Mouse (Mus musculus) gastrocnemius, postnatal 25 days (tissue): ENCODE results near the gene Wiz. TPM values are rescaled to one million over a fixed set of nuclear protein-coding genes. Genes with fewer than 3 reads are reported as not detected.
A peak's percentile ranks its signal among the peaks of the same experiment; 100 is the strongest.

Experiments used
- DNase-seq: peaks from one replicate; pipeline ENCODE4 v3.0.0; 2022
- total RNA-seq, 2 experiments: library from RNA; stranded (reverse); gene quantifications; 1 replicate in 1 of 2; 2 replicates in 1 of 2; pipeline ENCODE4 v1.2.3; 2021

Gene Wiz
- total RNA-seq, 2 experiments from 2014 or later: 10.9 TPM

DNA sequence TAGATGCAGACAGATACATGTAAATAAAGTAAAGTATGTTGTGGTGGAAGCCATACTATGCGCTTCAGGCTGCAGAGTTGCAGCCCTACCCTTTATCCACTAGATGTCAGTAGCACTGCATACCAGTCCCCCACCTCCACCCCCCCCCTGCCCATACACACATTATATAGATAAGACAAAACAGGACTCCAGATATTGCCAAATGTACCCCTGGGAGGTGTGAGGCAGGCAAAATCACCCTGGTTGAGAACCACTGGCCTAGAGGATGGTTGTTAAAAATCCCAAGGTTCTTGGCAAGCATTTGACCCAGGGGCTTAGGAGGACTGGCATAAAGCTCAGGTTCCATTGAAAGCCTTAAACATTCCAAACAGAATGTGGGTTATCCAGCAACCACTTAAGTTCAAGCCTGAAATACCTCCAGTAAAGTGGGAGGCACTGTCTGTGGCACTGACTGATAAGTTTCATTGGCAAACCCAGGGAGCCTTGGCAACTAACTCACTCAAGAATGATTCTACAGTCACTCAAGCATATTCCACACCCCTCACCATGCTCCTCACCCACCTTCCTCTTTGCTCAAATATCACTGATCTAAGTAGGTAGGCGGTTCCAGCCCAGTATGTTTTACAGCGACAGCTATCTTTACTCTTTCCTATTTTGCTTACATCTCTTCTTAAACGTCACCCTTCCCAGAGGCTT lies 40.1 kb downstream of the Wiz start:
- no peak for DNase-seq

GRCm38 (mm10) chr17:32348406-32348805 lies 40.8 kb downstream of the Wiz start:
- DNase-seq: no peak

DNA sequence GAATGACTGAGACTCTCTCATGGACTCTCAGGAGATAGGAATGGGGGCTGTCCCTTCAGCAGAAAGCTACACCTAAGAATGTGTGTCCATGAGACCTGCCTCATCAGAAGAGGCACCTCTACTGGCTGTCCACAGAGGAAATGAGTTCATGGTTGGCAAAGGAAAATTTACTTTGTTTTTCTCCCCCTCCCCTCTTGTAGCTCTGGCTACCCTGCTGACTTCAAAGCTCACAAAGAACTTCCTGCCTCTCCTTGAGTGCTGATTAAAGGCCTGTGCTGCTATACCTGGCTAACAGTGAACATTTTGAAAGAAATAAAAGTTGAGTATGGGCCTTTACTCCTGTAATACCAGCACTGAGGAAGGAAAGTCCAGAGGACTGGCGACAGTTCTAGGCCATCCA lies 48.1 kb downstream of the Wiz start:
- no peak for DNase-seq

- DNase-seq: no peak
Measured at GRCm38 (mm10) chr17:32340110-32340509, 49.1 kb downstream of the Wiz start.

DNA sequence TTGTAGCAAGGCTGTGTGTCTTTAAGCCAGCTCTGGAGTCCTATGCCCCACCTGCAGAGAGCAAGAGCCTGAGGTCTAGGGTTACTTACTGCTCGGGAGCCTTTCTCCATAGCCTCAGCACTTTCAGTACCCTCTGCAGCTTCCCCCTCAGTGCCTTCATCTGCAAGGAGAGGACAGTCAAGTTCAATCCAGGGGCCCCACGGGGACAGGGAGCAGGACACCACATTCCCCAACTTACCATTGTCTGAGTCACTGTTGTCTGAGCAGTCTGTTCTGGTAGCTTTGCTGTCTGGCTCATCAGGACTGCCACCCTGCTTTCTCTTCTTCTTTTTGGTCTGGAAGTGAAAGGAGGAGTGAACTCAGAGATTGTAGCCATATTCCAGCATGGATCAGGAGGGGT lies 53.4 kb downstream of the Wiz start:
- no peak for DNase-seq

- DNase-seq: no peak
Measured at GRCm38 (mm10) chr17:32334921-32335320, 54.3 kb downstream of the Wiz start.

- DNase-seq: no peak
Measured at GRCm38 (mm10) chr17:32333675-32334303, 55.5 kb downstream of the Wiz start.

GRCm38 (mm10) chr17:32327501-32327900 lies 61.7 kb downstream of the Wiz start:
- DNase-seq: no peak

GRCm38 (mm10) chr17:32322809-32323208 lies 66.4 kb downstream of the Wiz start:
- no peak for DNase-seq

- DNase-seq: no peak
Measured at GRCm38 (mm10) chr17:32321836-32322235, 67.4 kb downstream of the Wiz start.

DNA sequence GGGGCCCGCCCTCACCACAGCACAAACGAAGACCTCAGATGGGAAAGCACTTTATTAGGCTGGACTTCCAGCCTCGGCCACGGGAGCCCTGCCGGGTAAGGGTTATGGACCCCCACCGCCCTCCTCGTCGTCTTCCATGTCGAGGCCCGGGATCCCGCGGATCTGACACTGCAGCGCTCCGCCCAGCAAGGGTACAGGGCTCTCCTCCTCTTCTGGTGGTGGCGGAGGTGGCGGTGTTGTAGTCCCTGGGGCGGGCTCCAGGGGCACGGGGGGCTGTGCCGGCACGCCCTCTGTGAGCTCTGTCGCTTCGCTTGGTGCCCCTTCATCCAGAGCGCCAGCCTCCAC lies 67.9 kb downstream of the Wiz start:
- no peak for DNase-seq

DNA sequence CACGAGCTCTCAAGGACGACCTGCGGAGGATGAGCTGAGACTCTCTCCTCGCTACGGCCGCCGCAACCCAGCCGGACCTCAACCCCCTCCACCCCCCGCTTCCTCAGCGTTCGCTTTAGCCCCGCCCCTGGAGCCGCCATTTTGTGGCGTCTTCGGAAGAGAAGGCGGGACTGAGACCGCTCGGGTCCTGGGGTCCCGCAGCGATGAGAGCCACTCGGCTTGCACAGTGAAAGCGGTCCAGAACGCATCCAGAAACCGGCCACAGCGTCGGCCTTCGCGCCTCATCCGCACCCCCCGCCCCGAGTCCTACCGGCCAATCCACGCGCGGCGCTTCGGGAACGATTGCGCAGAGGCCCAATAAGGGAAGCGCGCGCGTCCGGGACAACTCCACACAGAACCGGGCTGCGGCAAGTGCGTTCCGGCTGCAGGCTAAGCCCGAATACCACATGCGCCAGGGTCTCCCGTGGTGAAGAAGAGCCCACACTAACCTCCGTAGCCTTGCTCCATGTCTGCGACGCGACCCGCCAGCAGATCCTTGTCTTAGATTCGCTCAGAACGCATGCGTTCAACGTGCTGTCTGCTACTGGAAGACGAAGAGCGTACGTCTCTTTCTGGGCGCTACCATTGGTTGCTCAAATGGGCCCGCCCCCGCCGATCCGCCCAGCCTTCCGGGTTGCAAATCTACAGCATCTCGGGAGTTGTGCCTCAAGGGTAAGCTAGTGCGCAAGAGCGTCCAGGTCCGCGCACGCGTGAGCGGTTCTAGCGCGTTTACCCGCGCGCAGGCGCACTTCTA lies 68.4 kb downstream of the Wiz start, which contains the start of gene Akap8:
Akap8 (minus strand) TSS at position 642 of the 793 bp plus-strand sequence.
- peak; percentile 98 for DNase-seq

DNA sequence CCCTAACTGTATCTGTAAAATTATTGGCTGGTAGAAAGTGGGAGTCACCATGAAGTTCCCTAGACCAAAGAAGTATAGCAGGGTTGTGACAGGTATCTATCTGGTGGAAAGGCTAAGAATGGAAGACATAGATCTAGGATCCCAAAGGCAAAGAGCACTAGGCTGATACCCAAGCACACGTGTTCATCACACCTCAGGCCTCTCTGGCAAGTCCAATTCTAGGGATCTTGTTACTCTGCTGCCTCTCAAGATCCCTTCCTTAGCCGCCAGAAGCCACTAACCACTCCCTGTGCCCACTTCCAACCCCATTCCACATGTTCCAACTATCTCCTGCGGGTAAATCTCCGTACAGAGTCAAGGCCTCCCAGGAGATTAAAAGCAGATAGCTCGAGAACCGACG lies 69.3 kb downstream of the Wiz start:
- no peak for DNase-seq

- DNase-seq: no peak
Measured at GRCm38 (mm10) chr17:32317708-32318107, 71.5 kb downstream of the Wiz start.

DNA sequence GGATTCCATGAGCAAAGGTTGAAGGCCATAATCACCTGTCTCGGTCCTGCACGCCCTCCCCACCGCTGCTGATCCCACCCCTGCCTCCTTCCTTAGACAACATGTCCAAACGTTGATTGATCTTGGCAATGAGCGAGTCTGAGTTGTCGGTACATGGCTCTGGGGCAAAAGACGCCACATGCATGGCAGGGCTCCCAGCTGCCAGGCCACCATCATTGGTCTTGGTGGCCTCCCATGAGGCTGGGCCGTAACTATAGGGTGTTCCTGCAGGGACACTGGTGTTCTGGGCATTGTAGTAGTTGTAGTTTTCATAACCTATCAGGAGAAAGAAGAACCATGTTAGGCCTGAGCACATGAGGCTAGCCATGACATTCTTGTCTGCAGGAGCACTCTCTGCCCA lies 72.2 kb downstream of the Wiz start:
- DNase-seq: no peak

GRCm38 (mm10) chr17:32315560-32315959 lies 73.7 kb downstream of the Wiz start:
- no peak for DNase-seq

GRCm38 (mm10) chr17:32313892-32314291 lies 75.3 kb downstream of the Wiz start:
- no peak for DNase-seq

DNA sequence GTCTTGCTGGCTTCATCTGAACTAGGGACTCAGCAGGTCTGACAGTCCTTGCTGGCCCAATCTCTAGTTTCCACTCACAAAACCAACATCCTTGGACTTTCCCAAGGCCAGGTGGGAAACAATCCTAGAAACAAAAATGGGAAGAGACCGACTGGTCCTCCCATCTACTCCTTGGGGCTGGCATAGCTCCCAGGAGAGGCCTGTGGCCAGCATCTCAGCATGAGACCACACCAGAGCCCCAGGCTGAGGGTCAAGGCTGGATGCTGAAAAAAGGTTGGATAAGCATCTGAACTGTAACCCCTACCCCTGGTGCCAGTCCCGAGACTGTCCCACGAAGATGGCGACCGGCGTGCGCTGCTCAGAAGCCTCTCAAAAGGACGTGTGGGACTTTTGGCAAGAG lies 76.4 kb downstream of the Wiz start:
- DNase-seq: no peak

GRCm38 (mm10) chr17:32307963-32308362 lies 81.3 kb downstream of the Wiz start:
- no peak for DNase-seq
